Mouse (Mus musculus): ENCODE results near the gene Arid2.
"Not testable (repeated sequence)": the region's sequence is repeated elsewhere in the genome, so short reads cannot be mapped to it uniquely, and the experiment has no call there.

The Arid2 gene

DNA sequence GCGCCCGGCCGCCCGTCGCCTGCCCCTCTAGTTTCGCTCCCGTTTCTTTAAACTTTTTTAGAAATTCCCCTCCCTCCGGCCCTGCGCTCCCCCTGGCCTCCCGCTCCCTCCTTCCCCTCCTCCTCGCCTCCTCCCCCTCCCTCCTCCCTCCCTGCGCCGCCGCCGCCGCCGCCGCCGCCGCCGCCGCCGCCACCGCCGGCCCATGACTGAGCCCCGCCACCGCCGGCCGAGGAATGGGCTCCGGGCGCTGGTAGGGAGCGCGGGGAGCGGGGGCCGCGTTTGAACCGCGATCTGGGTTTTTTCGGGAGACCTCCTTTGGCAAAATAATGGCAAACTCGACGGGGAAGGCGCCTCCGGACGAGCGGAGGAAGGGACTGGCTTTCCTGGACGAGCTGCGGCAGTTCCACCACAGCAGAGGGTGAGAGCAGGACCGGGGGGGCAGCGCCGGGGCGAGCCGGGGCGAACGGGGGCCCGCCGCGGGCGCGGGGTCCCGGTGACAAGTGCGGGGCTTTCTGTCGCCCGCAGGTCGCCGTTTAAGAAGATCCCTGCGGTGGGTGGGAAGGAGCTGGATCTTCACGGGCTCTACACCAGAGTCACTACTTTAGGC lies at the start of gene Arid2:
Gene Arid2 (plus strand): TSS at position 150 of the 607 bp plus-strand sequence.
- in situ Hi-C loops (cut with MboI, MseI) = loop anchor here (10.0 to 25.0 kb wide), 2 partner anchors 403 to 500 kb away; partner anchors contain the start of gene Ano6

DNA sequence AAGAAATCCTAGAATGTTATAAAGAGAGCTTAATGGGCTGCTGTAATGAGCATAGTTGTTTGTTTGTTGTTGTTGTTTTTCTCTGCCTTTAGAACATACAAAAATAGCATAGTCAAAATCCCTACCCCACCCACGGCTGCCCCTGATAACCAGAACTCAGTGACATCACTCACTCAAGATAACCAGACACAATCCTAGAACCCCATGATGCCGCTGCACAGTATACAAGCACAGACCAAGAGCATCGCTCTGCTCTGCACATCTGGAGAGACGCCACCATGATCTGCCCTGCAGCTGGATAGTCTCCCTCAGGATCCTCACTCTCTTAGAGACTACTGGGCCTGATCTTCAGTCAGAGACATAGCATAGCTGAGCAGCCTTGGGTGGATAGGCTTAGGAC lies 49.2 kb upstream of the Arid2 start:
- in situ Hi-C loops (cut with MboI, MseI) = no loop called here

DNA sequence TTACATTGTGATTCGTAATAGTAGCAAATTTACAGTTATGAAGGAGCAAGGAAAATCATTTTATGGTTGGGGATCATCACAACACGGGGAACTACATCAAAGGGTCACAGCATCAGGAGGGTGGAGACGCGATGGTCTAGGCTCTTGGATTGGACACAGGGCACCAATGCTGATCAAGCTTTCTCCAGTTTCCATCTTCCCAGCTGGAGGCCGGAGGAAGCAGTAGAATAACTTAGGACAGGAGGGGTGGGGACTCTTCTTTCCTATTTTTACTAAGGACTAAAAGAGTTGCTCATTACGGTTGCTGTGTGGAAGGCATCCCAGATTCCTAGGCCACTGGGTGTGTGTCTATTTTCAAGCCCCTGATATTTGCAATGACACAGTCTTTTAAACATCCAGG lies 43.1 kb upstream of the Arid2 start:
- in situ Hi-C loops (cut with MboI, MseI) = no loop called here

DNA sequence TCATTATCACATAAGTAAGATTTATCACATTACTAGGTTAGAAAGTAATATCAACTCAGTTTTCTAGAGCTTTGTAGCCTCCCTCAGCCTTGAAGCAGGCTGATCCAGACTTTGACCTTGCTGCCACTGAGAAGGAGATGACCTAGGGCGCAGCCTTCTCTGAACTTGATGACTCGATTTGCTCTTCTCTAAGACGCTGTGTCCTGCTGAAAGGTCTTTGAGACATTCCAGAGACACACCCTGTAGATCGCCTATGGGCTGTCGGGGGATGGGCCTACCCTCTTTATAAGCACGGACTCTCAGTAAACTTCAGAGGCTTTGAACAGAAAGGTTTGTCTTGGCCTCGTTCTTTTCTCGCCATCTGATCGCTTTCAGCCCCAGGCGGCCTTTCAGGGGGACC lies 42.6 kb upstream of the Arid2 start:
- in situ Hi-C loops (cut with MboI, MseI) = not testable (repeated sequence)

DNA sequence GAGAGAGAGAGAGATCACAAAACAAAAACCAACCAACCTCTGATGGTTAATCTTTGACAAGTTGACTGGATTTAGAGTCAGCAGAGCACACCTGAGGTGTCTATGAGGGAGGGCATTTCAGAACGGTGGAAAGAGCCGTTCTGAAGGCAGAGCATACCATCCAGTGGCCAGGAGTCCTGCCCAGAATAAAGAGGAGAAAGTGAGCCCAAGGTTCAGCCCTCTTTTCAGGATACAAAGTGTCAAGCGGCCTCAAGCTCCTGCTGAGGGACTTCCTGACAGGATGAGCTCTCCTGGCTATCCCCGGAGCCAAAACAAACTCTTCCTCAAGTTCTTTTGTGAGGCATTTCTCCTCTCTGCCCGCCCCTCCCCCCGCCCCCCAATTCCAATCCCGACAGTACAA lies 33.5 kb upstream of the Arid2 start:
- in situ Hi-C loops (cut with MboI, MseI) = loop anchor here (10.0 kb wide), 1 partner anchor 1899 kb away; no protein-coding TSS in a partner anchor

DNA sequence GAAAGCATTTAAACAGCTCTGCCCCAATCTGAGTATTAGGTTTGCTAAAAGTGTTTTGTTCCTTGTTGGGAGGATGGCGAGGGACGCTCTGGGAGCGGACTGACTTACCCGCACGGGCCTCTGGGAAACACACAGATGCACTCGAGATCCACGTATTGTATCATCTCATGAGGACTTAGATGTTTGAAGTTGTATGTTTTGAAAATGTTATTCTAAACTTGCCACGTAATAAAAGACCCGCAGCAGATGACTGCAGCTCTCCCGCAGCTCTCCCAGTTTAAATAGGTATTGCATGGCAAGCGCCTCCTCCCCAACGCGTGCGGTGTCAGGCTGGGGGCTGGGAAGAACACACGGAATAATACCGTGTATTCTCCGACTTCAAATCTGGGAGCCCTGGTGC lies 33.0 kb upstream of the Arid2 start:
- in situ Hi-C loops (cut with MboI, MseI) = loop anchor here (10.0 kb wide), 1 partner anchor 1900 kb away; no protein-coding TSS in a partner anchor

DNA sequence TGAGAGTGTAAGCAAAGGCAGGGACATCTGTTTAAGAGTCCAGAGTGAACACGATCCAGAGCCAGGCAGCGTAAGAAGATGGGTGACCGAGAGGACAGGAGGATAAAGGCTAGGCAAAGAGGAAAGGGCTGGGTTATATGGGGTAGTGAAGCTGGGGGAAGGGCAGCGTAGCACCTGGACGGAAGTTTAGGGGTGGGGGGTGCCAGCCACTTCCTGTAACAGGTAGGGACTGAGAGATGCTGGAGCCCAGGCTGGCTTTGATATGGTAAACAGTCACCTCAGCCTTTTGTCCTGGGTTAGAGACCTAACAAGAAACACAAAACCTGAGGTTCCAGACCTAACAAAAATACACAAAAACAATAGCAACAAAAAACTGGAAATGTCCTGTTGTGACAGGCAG lies 29.5 kb upstream of the Arid2 start:
- in situ Hi-C loops (cut with MboI, MseI) = loop anchor here (10.0 kb wide), 1 partner anchor 1903 kb away; no protein-coding TSS in a partner anchor

DNA sequence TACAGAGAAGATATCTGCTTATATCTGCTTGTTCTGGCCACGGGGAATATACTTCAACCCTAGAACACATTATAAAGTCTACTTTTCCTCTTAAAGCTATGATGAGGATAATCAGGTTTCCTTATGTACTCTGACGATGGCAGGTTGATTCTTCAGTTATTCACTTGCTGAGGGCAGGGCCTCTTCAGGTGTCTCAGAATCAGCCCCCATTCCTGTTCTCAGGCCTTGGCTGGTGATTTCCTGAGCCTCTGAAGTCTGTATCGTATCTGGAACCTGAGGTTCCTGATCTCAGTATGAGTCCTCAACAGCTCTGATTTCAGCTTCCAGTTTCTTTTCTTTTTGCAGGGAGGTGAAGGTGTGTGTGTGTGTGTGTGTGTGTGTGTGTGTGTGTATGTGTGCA lies 22.7 kb upstream of the Arid2 start:
- in situ Hi-C loops (cut with MboI, MseI) = no loop called here

DNA sequence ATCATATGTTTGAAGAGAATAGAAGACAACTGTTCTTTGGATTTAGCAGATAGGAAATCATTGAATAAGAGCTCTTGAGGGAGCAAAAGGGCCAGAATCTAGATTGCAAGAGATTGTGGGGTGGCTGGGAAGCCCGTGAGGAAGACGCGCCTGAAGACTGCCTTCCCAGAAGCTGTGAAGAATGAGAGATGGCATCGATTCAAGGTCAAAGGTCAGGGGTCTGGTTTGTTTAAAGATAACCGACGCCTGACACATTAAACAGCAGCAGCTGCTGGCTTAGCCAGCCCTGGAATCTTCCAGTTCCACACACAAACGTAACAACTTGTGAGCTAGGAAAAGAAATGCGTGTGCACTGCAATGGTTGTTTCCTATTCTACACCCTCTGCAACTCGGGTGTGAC lies 19.4 kb upstream of the Arid2 start:
- in situ Hi-C loops (cut with MboI, MseI) = no loop called here

DNA sequence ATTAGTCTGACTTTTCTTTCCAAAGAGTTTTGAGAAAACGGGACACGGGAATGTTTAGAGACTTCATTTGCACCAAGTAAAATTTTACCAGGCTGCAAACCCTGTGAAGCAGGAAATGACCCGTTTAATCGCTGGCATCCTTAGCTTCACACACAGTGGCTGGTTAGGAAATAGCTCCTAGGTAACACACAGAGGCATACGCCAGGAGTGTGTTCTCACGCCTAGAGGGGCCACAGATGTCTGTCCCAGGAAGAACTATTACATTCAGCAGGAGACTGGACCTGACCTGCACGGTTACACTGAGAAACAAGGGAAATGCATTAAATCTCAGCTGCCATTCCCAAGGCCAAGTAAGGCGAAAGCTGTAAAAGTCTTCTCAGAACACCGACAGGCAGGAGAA lies 18.7 kb upstream of the Arid2 start:
- in situ Hi-C loops (cut with MboI, MseI) = no loop called here

DNA sequence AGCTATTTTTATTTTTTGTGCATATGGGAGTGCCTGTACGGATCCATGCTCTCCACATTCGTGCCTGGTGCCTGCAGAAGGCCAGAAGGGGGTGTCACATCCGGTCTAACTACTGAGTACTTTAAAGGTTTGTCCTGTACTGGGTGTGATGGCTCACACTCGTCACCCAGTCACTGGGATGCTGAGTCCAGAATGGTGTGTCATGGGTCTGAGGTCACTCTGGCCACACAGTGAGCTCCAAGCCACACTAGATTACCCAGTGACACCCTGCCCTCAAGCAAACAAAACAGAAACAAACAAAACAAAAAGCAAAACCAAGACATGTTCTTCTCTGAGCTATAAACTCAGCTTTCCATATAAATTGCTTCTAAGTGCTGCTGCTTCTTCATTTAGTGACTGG lies 17.9 kb upstream of the Arid2 start:
- in situ Hi-C loops (cut with MboI, MseI) = no loop called here

DNA sequence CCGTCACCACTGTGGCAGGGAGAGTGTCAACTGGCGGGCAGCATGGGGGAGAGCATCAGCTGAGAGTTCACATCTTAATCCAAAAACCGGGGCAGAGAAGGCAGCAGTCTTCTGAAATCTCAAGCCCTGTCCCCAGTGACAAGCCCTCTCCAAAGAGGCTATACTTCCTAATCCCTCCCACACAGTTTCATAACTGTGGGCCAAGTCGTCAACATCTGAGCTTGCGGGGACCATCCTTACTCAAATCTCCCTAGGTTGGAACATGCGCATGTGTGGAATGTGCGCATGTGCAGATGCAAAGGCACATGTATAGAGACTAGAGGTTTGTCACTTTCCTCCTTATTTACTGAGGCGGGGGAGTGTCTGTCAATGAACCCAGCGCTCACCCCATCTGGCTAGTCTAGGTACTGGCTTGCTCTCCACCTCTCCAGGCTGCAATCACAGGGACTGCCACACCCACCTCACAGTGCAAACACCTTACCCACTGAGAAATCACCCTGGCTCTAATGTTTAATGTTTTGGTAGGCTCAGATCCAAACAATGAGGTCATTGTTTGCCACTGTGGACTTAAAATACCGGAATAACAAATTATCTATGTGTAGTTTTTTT lies 16.9 kb upstream of the Arid2 start:
- in situ Hi-C loops (cut with MboI, MseI) = no loop called here

DNA sequence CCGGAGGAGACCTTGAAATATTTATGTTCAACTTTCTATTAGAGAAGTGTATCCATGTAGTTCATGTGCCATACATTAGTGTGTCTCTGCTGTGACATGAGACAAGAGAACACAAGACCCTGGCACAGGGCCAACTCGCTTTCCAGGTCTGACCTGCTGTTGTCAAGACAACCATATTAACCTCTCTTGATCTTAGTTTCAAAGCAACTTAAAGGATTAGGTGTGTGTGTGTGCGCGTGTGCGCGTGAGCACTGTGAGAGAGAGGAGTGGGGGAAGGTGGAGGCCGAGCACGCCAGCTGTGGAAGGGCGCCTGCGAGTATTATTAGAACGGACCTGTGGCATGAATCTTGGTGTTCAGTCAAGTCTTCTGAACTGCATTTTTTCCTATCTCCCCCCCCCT lies 15.0 kb upstream of the Arid2 start:
- in situ Hi-C loops (cut with MboI, MseI) = no loop called here

DNA sequence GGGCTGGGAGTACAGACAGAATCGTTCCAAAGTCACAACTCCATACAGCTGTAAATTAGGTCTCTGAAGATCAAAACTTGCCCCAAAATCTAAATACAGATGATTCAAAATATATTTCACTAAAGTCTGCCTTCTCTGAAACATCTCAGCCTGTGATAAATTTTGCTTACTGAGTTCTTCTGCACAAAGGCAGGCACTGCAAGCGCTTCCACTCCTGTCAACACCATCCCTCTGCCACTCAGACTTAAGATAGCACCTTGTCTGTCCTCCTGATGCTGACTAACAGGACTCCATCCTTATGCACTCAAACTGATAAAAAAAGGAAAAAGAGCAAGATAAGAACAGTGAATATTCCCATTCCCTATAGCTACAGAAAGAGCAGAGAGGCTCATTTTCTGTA lies 13.0 kb upstream of the Arid2 start:
- in situ Hi-C loops (cut with MboI, MseI) = no loop called here

DNA sequence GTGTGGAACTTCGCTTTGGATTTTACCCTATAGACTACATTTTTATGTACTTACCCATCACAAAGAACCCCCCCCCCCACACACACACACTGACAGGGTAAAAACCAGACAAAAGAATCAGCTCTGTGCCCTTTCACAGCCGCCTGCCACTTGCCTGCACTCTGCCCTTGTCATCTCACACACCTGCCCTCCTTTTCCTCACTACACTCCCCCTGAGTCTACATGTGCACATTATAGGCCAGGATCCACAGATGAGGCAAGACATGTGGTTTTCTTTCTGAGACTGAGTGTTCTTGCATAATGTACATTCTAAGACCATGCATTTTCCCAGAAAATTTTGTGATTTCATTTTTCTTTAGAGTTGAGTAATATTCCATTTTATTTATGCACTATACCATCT lies 12.1 kb upstream of the Arid2 start:
- in situ Hi-C loops (cut with MboI, MseI) = loop anchor here (25.0 kb wide), 1 partner anchor 488 kb away; the partner anchor contains the start of gene Ano6

DNA sequence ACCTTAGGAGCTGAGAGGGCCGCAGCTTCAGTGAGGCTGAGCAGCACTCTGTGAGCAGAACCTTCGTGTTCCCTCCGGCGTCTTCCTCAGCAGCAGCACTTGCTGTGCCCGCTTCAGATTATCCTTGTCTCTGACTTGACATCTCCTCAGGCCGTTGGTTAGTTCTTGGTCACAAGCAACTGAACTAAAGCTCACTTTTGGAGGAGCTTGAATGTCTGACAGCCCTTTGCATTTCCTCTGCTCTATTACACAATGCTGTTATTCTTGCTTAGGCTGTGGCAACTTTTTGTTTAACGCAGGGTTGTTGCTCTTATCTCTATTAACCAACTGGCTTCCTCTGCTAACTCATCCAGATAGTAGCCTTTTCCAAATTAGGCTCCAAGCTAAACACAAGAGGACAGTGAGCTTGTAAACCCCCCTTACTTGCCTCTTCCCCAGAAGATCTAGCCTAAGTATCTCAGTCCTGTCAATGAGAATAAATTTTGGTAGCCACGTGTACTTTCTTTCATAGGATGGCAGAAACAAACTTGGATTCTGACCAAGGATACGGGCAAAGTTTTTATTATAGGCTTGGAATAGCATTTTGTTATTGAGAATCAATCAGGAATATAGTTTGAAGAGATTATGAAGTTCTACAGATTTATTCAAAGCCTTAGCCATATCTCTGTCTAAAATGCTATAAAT lies 11.4 kb upstream of the Arid2 start:
- in situ Hi-C loops (cut with MboI, MseI) = loop anchor here (25.0 kb wide), 1 partner anchor 489 kb away; the partner anchor contains the start of gene Ano6

DNA sequence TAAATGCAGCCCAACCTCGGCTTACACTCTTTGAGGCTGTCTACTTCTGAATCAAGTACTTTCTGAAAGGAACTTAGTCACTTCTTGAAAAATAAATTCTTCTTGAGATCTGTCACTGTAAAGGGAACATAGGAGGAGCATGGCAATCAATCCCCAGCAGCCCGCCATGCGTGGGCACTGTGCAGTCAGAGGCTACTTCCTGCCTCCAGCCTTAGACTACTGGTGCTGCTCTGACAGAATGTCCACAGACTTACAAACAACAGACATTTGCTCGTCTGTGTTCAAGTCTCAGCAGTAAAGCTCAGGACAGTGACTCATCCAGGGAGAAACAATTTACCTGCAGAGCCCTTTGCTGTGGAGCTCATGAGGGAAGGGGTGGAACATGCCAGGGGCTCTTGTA lies 10.3 kb upstream of the Arid2 start:
- in situ Hi-C loops (cut with MboI, MseI) = loop anchor here (25.0 kb wide), 1 partner anchor 490 kb away; the partner anchor contains the start of gene Ano6

DNA sequence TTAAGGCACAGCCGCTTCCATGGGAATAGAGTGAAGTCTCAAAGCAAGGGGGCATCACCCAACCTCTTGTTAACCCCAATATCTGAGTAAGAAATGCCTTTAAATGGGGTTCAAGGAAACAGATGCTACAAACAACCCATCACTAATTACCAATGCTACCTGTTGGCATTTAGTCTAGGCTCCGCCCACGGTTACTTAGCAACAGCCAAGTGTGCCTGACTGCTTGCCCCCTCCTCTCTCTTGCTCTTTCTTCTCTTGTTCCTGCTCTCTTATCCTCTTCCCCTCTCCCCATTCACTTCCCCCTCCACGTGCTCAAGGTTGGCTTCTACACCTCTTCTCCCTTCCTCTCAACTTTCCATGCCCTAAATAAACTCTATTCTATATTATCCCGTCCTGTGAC lies 6.1 kb upstream of the Arid2 start:
- in situ Hi-C loops (cut with MboI, MseI) = loop anchor here (10.0 to 25.0 kb wide), 2 partner anchors 396 to 494 kb away; partner anchors contain the start of gene Ano6

DNA sequence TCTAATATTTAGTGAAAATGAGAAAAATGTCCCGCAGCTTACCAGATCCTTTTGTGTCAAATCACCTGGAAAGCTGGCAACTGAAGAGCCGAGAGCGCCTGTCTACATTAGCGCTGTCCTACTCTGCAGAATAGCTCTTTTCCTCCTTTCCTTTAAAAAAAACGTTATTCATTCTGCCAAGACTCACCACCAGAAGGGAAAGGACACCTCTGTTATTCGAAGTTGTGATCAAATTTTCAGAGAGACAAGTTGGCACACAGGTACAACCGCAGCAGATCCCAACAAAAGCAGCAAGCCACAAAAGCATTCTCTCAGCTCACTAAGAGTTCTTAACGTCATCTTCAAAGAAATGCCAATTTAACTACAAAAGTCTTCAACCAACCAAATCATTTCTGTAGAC lies 4.2 kb upstream of the Arid2 start:
- in situ Hi-C loops (cut with MboI, MseI) = loop anchor here (10.0 to 25.0 kb wide), 2 partner anchors 398 to 496 kb away; partner anchors contain the start of gene Ano6

DNA sequence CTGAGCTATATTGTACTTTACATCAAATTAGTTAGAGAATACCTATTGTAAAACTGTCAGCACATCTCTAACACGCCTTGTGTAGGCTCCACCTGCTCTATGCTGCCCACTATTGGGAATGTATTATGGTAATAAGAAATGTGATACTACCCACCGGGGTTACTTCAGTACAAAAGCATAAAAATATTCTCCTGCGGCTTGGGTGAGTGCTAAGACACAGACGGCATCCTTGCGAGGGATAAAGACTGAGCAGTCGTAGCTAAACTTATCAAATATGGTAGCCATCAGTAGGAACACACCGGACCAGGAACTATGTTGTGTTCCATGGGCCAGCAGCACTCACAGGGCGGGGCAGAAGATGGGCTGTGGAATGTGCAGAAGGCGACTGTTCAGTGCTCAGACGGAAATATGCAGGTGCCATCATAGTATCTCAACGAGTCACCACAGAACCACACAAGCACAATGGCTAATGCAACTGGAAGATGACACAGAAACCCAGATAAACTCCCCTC lies 3.3 kb upstream of the Arid2 start:
- in situ Hi-C loops (cut with MboI, MseI) = loop anchor here (10.0 to 25.0 kb wide), 2 partner anchors 399 to 497 kb away; partner anchors contain the start of gene Ano6

DNA sequence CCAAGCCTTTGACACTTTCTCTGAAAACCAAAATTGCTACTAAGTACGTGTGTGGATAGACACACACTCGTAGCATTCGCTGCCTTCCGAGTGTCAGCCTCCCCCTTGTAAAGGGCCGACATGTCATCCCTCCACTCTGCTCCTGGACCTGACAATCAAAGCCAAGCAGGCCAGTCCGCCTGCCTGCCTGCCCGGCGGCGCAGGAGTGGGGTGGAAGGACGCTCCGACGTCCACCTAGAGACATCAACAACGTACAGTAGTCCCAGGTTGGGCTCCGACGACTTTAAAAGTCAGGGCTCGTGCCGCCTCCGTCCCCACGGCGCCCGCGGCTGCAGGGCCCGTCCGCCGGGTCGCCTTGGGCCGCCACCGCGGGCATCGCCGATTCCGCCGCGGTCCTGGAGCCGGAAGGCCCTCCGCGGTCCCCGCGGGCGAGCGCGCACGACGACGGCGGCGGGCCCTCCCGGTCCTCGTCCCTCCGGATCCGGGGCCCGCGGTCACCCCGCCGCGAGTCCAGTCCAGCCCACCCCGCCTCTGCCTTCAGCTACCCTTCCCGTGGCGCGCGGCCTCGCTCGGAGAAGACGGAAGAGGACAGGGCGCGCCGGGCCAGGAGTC lies 2.5 kb upstream of the Arid2 start:
- in situ Hi-C loops (cut with MboI, MseI) = loop anchor here (10.0 to 25.0 kb wide), 2 partner anchors 400 to 498 kb away; partner anchors contain the start of gene Ano6

Measured in regulatory T cell (primary cell).